Mouse (Mus musculus) kidney, embryonic 16.5 days (tissue): ENCODE data around the gene B4galt4. TPM values are rescaled to one million over a fixed set of nuclear protein-coding genes. Genes with fewer than 3 reads are reported as not detected.
"Not testable (repeated sequence)": the region's sequence is repeated elsewhere in the genome, so short reads cannot be mapped to it uniquely, and the experiment has no call there.

Experiments used
- ATAC-seq: fragments of 200-750 bp; cut with Nextera tagmentation; 2 replicates; pipeline ENCODE4 v1.8.0; 2017; ENCODE audit warnings: moderate TSS enrichment; ENCODE audit not compliant: low FRiP score, low TSS enrichment
- H3K27ac ChIP-seq: fragments of 300-500 bp; sonication (generic); 2 replicates; pipeline ENCODE4 v1.5.1; 2014; ENCODE audit warnings: low read length
- H3K27me3 ChIP-seq: fragments of 300-500 bp; sonication (generic); 2 replicates; pipeline ENCODE4 v1.6.1; 2014; ENCODE audit warnings: low read length, control low read depth, mixed read lengths; ENCODE audit not compliant: insufficient read depth
- H3K36me3 ChIP-seq: fragments of 300-500 bp; sonication (generic); 2 replicates; pipeline ENCODE4 v1.6.1; 2014; ENCODE audit warnings: low read length, control low read depth, mixed read lengths; ENCODE audit not compliant: insufficient read depth
- H3K4me1 ChIP-seq: fragments of 300-500 bp; sonication (generic); 2 replicates; pipeline ENCODE4 v1.6.1; 2014; ENCODE audit warnings: low read length, control low read depth, mixed read lengths; ENCODE audit not compliant: insufficient read depth
- H3K4me2 ChIP-seq: fragments of 300-500 bp; sonication (generic); replicated peaks from 2 replicates; pipeline ENCODE4 v1.6.1; 2014; ENCODE audit warnings: low read depth, low read length
- H3K4me3 ChIP-seq: fragments of 300-500 bp; sonication (generic); 2 replicates; pipeline ENCODE4 v1.5.1; 2014; ENCODE audit warnings: mild to moderate bottlenecking, low read length
- H3K9ac ChIP-seq: fragments of 300-500 bp; sonication (generic); replicated peaks from 2 replicates; pipeline ENCODE4 v1.6.1; 2014; ENCODE audit warnings: low read length
- H3K9me3 ChIP-seq: fragments of 300-500 bp; sonication (generic); 2 replicates; pipeline ENCODE4 v1.6.1; 2016; ENCODE audit warnings: low read length, control low read depth
- WGBS: fragments of 180-500 bp; shearing (Covaris S2); extraction: QIAGEN DNeasy Blood & Tissue Kit; methylation state at CpG from one replicate; pipeline ENCODE4 v1.1.7; 2014; 5-methylcytosine and 5-hydroxymethylcytosine counted together
- polyA plus RNA-seq: library from polyadenylated mRNA; unstranded; fragments of >200 nt; fragmentation: Nextera tagmentation; extraction: Ambion mirVana; gene quantifications from 2 replicates; pipeline ENCODE4 v1.2.1, GENCODE M21; 2015

Gene B4galt4
- polyA plus RNA-seq, 1 experiment from 2014 or later = 34.5 TPM

GRCm38 (mm10) chr16:38780960-38781572, 39.0 kb downstream of the B4galt4 start:
- no peaks in the 10 kb centered on the region for H3K9me3 ChIP-seq
- ATAC-seq = no peak

GRCm38 (mm10) chr16:38781946-38782345, 39.9 kb downstream of the B4galt4 start:
- WGBS = 72% methylated on average over 2 of the region's 2 CpGs
- Histone ChIP-seq H3K9me3 (no peaks in the 10 kb centered on the region), H3K9ac (no peak overlapping the region)

More at GRCm38 (mm10) chr16:38780960-38781572, 39.0 kb downstream of the B4galt4 start:
- 86% methylated on average over 7 of the region's 7 CpGs for WGBS
- Histone ChIP-seq H3K27me3 (no peaks in the 10 kb centered on the region), H3K27ac (no peak overlapping the region), H3K4me2 (no peak overlapping the region), H3K4me1 (no peaks in the 10 kb centered on the region), H3K4me3 (no peak overlapping the region), H3K9ac (no peak overlapping the region), H3K36me3 (no peaks in the 10 kb centered on the region)

GRCm38 (mm10) chr16:38782524-38783067, 40.5 kb downstream of the B4galt4 start:
- Histone ChIP-seq H3K9me3 (no peaks in the 10 kb centered on the region), H3K27ac (no peak overlapping the region), H3K4me1 (no peaks in the 10 kb centered on the region), H3K4me2 (no peak overlapping the region), H3K9ac (no peak overlapping the region), H3K4me3 (no peak overlapping the region), H3K27me3 (no peaks in the 10 kb centered on the region), H3K36me3 (no peaks in the 10 kb centered on the region)
- no peak for ATAC-seq
- WGBS = 44% methylated on average over 2 of the region's 2 CpGs

More at GRCm38 (mm10) chr16:38781946-38782345, 39.9 kb downstream of the B4galt4 start:
- no peak overlapping the region for H3K4me2 ChIP-seq
- ATAC-seq = no peak
- H3K36me3 ChIP-seq = no peaks in the 10 kb centered on the region
- no peaks in the 10 kb centered on the region for H3K4me1 ChIP-seq
- H3K4me3 ChIP-seq = no peak overlapping the region
- H3K27me3 ChIP-seq = no peaks in the 10 kb centered on the region
- H3K27ac ChIP-seq = no peak overlapping the region

- Histone ChIP-seq H3K9ac (no peak overlapping the region), H3K4me3 (no peak overlapping the region), H3K27me3 (no peaks in the 10 kb centered on the region), H3K36me3 (no peaks in the 10 kb centered on the region), H3K9me3 (no peaks in the 10 kb centered on the region), H3K4me2 (no peak overlapping the region), H3K27ac (no peak overlapping the region), H3K4me1 (no peaks in the 10 kb centered on the region)
- ATAC-seq = no peak
- 84% methylated on average over 7 of the region's 7 CpGs for WGBS
Observed at GRCm38 (mm10) chr16:38785301-38785700, 43.2 kb downstream of the B4galt4 start.

GRCm38 (mm10) chr16:38789016-38789415, 47.0 kb downstream of the B4galt4 start:
- Histone ChIP-seq H3K27ac (no peak overlapping the region), H3K4me3 (no peak overlapping the region), H3K4me2 (no peak overlapping the region), H3K4me1 (no peaks in the 10 kb centered on the region), H3K36me3 (no peaks in the 10 kb centered on the region), H3K9ac (no peak overlapping the region), H3K9me3 (no peaks in the 10 kb centered on the region), H3K27me3 (no peaks in the 10 kb centered on the region)
- ATAC-seq = no peak
- 92% methylated on average over 2 of the region's 2 CpGs for WGBS

GRCm38 (mm10) chr16:38789966-38790365, 47.9 kb downstream of the B4galt4 start:
- ATAC-seq = no peak
- Histone ChIP-seq H3K4me3 (no peak overlapping the region), H3K9me3 (no peaks in the 10 kb centered on the region), H3K4me1 (no peaks in the 10 kb centered on the region), H3K27me3 (no peaks in the 10 kb centered on the region), H3K36me3 (no peaks in the 10 kb centered on the region), H3K27ac (no peak overlapping the region), H3K9ac (no peak overlapping the region), H3K4me2 (no peak overlapping the region)
- WGBS = 61% methylated on average over 3 of the region's 3 CpGs

GRCm38 (mm10) chr16:38793120-38793519, 51.1 kb downstream of the B4galt4 start:
- ATAC-seq = no peak

GRCm38 (mm10) chr16:38798957-38799450, 56.9 kb downstream of the B4galt4 start:
- H3K9ac ChIP-seq = no peak overlapping the region
- no peaks in the 10 kb centered on the region for H3K9me3 ChIP-seq
- no peak for ATAC-seq
- no peak overlapping the region for H3K4me2 ChIP-seq
- 62% methylated on average over 3 of the region's 3 CpGs for WGBS
- H3K27me3 ChIP-seq = no peaks in the 10 kb centered on the region
- H3K36me3 ChIP-seq = no peaks in the 10 kb centered on the region
- no peak overlapping the region for H3K27ac ChIP-seq
- H3K4me1 ChIP-seq = 0 out of 2 replicates have a peak, but pooled peaks cover 3% of the 10 kb centered on the region
- H3K4me3 ChIP-seq = no peak overlapping the region

More at GRCm38 (mm10) chr16:38793120-38793519, 51.1 kb downstream of the B4galt4 start:
- no peak overlapping the region for H3K27ac ChIP-seq
- 39% methylated on average over 6 of the region's 6 CpGs for WGBS
- no peaks in the 10 kb centered on the region for H3K27me3 ChIP-seq
- H3K4me1 ChIP-seq = no peaks in the 10 kb centered on the region
- H3K4me2 ChIP-seq = no peak overlapping the region
- no peaks in the 10 kb centered on the region for H3K36me3 ChIP-seq
- H3K9me3 ChIP-seq = no peaks in the 10 kb centered on the region
- H3K9ac ChIP-seq = no peak overlapping the region
- no peak overlapping the region for H3K4me3 ChIP-seq

- Histone ChIP-seq H3K36me3 (no peaks in the 10 kb centered on the region), H3K9ac (no peak within 1 kb of the TSS), H3K4me3 (no peak within 1 kb of the TSS), H3K27me3 (no peaks in the 10 kb centered on the region), H3K4me1 (0 out of 2 replicates have a peak, but pooled peaks cover 3% of the 10 kb centered on the region), H3K9me3 (no peaks in the 10 kb centered on the region), H3K4me2 (no peak within 1 kb of the TSS), H3K27ac (no peak within 1 kb of the TSS)
- ATAC-seq = peak; percentile 73
- 25% methylated on average over 10 of the region's 10 CpGs for WGBS
Observed at GRCm38 (mm10) chr16:38800091-38800490, 58.0 kb downstream of the B4galt4 start, which contains the start of gene Upk1b. Gene Upk1b (minus strand): TSS chr16:38800328.

- not testable (repeated sequence) for H3K27me3 ChIP-seq, H3K4me1 ChIP-seq, H3K9me3 ChIP-seq, H3K4me2 ChIP-seq, ATAC-seq, H3K27ac ChIP-seq, H3K36me3 ChIP-seq, H3K4me3 ChIP-seq, H3K9ac ChIP-seq
- WGBS = 89% methylated on average over 5 of the region's 5 CpGs
Observed at GRCm38 (mm10) chr16:38807796-38808195, 65.7 kb downstream of the B4galt4 start.
